Mouse (Mus musculus): ENCODE data around the gene Ube2v1. TPM values are rescaled to one million over a fixed set of nuclear protein-coding genes. Genes with fewer than 3 reads are reported as not detected.

The Ube2v1 gene
- total and polyA plus RNA-seq, 3 experiments, result 164 to 343 TPM; not detected in 1

GRCm38 (mm10) chr2:167657973-167658372 lies 26.1 kb upstream of the Ube2v1 start:
- no peak for DNase-seq (ENCODE audit: low read depth, low spot score)
- Histone ChIP-seq H3K9me3 (replicated peaks; ENCODE audit: insufficient read depth, low read length) (no peaks in the 10 kb centered on the region), H3K27ac (ENCODE audit: control insufficient read depth, low read depth, low read length) (no peak overlapping the region), H3K79me2 (ENCODE audit: control insufficient read depth, insufficient read depth, low read length, poor library complexity) (peaks cover 10% of the 10 kb centered on the region), H3K4me1 (ENCODE audit: control insufficient read depth in 1 of 2, insufficient read depth in 2 of 2, low read length in 2 of 2) (peaks cover 0 to 16% of the 10 kb centered on the region in 2 experiments; a peak in 3 of 4 replicates), H3K9ac (ENCODE audit: control insufficient read depth, low read depth, low read length, poor library complexity, severe bottlenecking) (no peak overlapping the region), H3K36me3 (ENCODE audit: control insufficient read depth in 1 of 2, insufficient read depth in 2 of 2, low read length in 2 of 2) (peaks cover 0 to 2% of the 10 kb centered on the region in 2 experiments; a peak in 2 of 4 replicates), H3K4me3 (ENCODE audit: control insufficient read depth in 1 of 2, insufficient read depth in 1 of 2, low read depth in 2 of 2, low read length in 2 of 2) (no peak overlapping the region), H3K27me3 (ENCODE audit: control insufficient read depth in 1 of 2, insufficient read depth in 2 of 2, low read length in 2 of 2) (no peaks in the 10 kb centered on the region)
- TF ChIP-seq ETS1 (IDR thresholded peaks at IDR 0.05; ENCODE audit: low read depth, low read length) (no peak), POLR2A (IDR thresholded peaks at IDR 0.05; ENCODE audit: control insufficient read depth in 1 of 2, insufficient read depth in 1 of 2, low read depth in 1 of 2, low read length in 2 of 2, poor library complexity in 1 of 2) (no peak), MYB (IDR thresholded peaks at IDR 0.05; ENCODE audit: low read depth, low read length) (no peak), HCFC1 (IDR thresholded peaks at IDR 0.05; ENCODE audit: low read depth, low read length) (no peak), EP300 (IDR thresholded peaks at IDR 0.05; ENCODE audit: low read depth in 1 of 2, low read length in 2 of 2) (no peak), ELF1 (IDR thresholded peaks at IDR 0.05; ENCODE audit: low read depth, low read length) (no peak), POLR2AphosphoS5 (IDR thresholded peaks at IDR 0.05; ENCODE audit: borderline replicate concordance, low read depth, low read length) (no peak), SIN3A (IDR thresholded peaks at IDR 0.05; ENCODE audit: low read length) (no peak), ZKSCAN1 (IDR thresholded peaks at IDR 0.05; ENCODE audit: low read depth, low read length) (no peak), ZC3H11A (IDR thresholded peaks at IDR 0.05; ENCODE audit: low read depth, low read length) (no peak)

GRCm38 (mm10) chr2:167656629-167657478 lies 25.0 kb upstream of the Ube2v1 start:
- Histone ChIP-seq H3K79me2 (ENCODE audit: control insufficient read depth, insufficient read depth, low read length, poor library complexity) (peaks cover 10% of the 10 kb centered on the region), H3K36me3 (ENCODE audit: control insufficient read depth in 1 of 2, insufficient read depth in 2 of 2, low read length in 2 of 2) (peaks cover 0 to 4% of the 10 kb centered on the region in 2 experiments; a peak in 2 of 4 replicates), H3K27me3 (ENCODE audit: control insufficient read depth in 1 of 2, insufficient read depth in 2 of 2, low read length in 2 of 2) (no peaks in the 10 kb centered on the region), H3K9ac (ENCODE audit: control insufficient read depth, low read depth, low read length, poor library complexity, severe bottlenecking) (no peak overlapping the region), H3K4me1 (ENCODE audit: control insufficient read depth in 1 of 2, insufficient read depth in 2 of 2, low read length in 2 of 2) (peaks cover 0 to 10% of the 10 kb centered on the region in 2 experiments; a peak in 3 of 4 replicates), H3K27ac (ENCODE audit: control insufficient read depth, low read depth, low read length) (no peak overlapping the region), H3K4me3 (ENCODE audit: control insufficient read depth in 1 of 2, insufficient read depth in 1 of 2, low read depth in 2 of 2, low read length in 2 of 2) (no peak overlapping the region), H3K9me3 (replicated peaks; ENCODE audit: insufficient read depth, low read length) (no peaks in the 10 kb centered on the region)
- DNase-seq (ENCODE audit: low read depth, low spot score), result no peak
- TF ChIP-seq CHD1 (IDR thresholded peaks at IDR 0.05; ENCODE audit: low read depth, low read length), result no peak
- no peak for TF ChIP-seq CHD2 (IDR thresholded peaks at IDR 0.05; ENCODE audit: low read length)
- no peak for TF ChIP-seq ZC3H11A (IDR thresholded peaks at IDR 0.05; ENCODE audit: low read depth, low read length)
- no peak for TF ChIP-seq HCFC1 (IDR thresholded peaks at IDR 0.05; ENCODE audit: low read depth, low read length)
- no peak for TF ChIP-seq UBTF (IDR thresholded peaks at IDR 0.05; ENCODE audit: borderline replicate concordance, insufficient read depth, low read depth, low read length)
- no peak for TF ChIP-seq ZKSCAN1 (IDR thresholded peaks at IDR 0.05; ENCODE audit: low read depth, low read length)
- TF ChIP-seq POLR2AphosphoS5 (IDR thresholded peaks at IDR 0.05; ENCODE audit: borderline replicate concordance, low read depth, low read length), result no peak
- TF ChIP-seq TAL1 (IDR thresholded peaks at IDR 0.05; ENCODE audit: low read length), result no peak
- TF ChIP-seq ELF1 (IDR thresholded peaks at IDR 0.05; ENCODE audit: low read depth, low read length), result no peak
